ENCODE assay signal across 7 mouse cellular contexts in the genomic region with DNA sequence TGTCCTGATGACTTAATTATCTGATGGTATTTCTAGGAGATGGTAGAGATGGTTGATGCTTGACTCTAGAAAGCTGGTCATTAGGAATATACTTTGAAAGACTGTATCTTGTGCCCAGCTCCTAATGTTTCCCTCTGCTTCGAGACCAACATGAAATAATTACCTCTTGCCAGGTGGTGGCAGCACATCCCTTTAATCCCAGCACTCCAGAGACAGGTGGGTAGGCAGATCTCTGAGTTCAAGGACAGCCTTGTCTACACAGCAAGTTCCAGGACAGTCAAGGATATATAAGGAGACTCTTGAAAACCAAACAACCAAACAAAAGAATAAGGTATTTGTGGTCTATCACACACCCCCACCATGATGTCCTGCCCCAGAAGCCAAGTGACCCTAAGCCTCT. TPM values are rescaled to one million over a fixed set of nuclear protein-coding genes. Genes with fewer than 3 reads are reported as not detected.
DNase-seq lines count a peak whose midpoint lies in the region; ATAC-seq and TF ChIP-seq lines count a peak whose summit lies in the region.

No protein-coding gene starts in this region.

- no peaks in the 10 kb centered on the region for H3K27me3 ChIP-seq in G1E (ENCODE audit: insufficient read depth, low read length)
- no peaks in the 10 kb centered on the region for H3K27me3 ChIP-seq in small intestine, adult 2 months (ENCODE audit: control insufficient read depth, insufficient read depth, low read length)

- no peak overlapping the region for H3K4me3 ChIP-seq in layer of hippocampus, adult 2 months
- no peak overlapping the region for H3K4me3 ChIP-seq in G1E (ENCODE audit: low read depth, low read length)
- H3K4me3 ChIP-seq in small intestine, adult 2 months (ENCODE audit: low read depth, low read length): no peak overlapping the region

- peaks cover 13% of the 10 kb centered on the region for H3K4me1 ChIP-seq in G1E (ENCODE audit: insufficient read depth, low read depth, low read length)
- no peaks in the 10 kb centered on the region for H3K4me1 ChIP-seq in small intestine, adult 2 months (ENCODE audit: control insufficient read depth, insufficient read depth, insufficient read length, low read length)

- TF ChIP-seq CTCF in layer of hippocampus, adult 2 months (conservative IDR thresholded peaks at IDR 0.05): peak; percentile 66
- no peak for TF ChIP-seq CTCF in G1E (IDR thresholded peaks at IDR 0.05; ENCODE audit: low read depth, low read length)
- TF ChIP-seq CTCF in small intestine, adult 2 months (IDR thresholded peaks at IDR 0.05; ENCODE audit: extremely low read depth, insufficient read length, insufficient replicate concordance, low read depth, low read length): peak; percentile 19; the same call in 1 of the 2 replicates

- peak; percentile 43; the same call in 1 of the 2 replicates for ATAC-seq in G1E (ENCODE audit: extremely low read depth, insufficient number of reproducible peaks, low FRiP score, poor library complexity, severe bottlenecking)
- peak; percentile 48 for ATAC-seq in inflammation-experienced regulatory T-cells, adult 6 months

- DNase-seq in layer of hippocampus, adult 2 months (ENCODE audit: low spot score in 2 of 2): no peak
- DNase-seq in layer of hippocampus, adult 8-10 months (ENCODE audit: low spot score in 2 of 2): no peak
- DNase-seq in G1E (ENCODE audit: low spot score): no peak
- no peak for DNase-seq in urinary bladder, postnatal 10 days (ENCODE audit: low spot score)
- no peak for DNase-seq in cerebellum, adult 11-12 months

- H3K9me3 ChIP-seq in G1E (replicated peaks): no peaks in the 10 kb centered on the region

- TF ChIP-seq POLR2A in small intestine, adult 2 months (IDR thresholded peaks at IDR 0.05; ENCODE audit: low read depth, low read length): no peak

- WGBS in small intestine, adult 2 months: 47% methylated on average over 1 of the region's 1 CpGs

- H3K27ac ChIP-seq in layer of hippocampus, adult 2 months: no peak overlapping the region
- no peak overlapping the region for H3K27ac ChIP-seq in small intestine, adult 2 months (ENCODE audit: insufficient read depth, low read depth, low read length)

- peaks cover 57% of the 10 kb centered on the region for H3K36me3 ChIP-seq in G1E (replicated peaks)
- no peaks in the 10 kb centered on the region for H3K36me3 ChIP-seq in small intestine, adult 2 months (ENCODE audit: control insufficient read depth, insufficient read depth, low read length)

RNA-seq across cellular contexts. Expression of a gene that starts 17.2 kb away (rescaled TPM):
- 10 to 100 TPM; 37.2 to 50.4 TPM for total RNA-seq in layer of hippocampus, adult 2 months (2021)
- 10 to 100 TPM; 37.2 to 44.4 (median 40.6) TPM for total RNA-seq in layer of hippocampus, adult 8-10 months (2022)
- 192 and 210 TPM in 2 replicates for total RNA-seq in G1E (2014; fragmentation: Nextera tagmentation)
- total RNA-seq in G1E (2017): 161 and 166 TPM in 2 replicates
- 74.5 and 92.5 TPM in 2 replicates for polyA plus RNA-seq in G1E (2012)
- polyA plus RNA-seq in inflammation-experienced regulatory T-cells, adult 6 months (2017; shearing (Covaris generic)): 100 to 1,000 TPM in 2 of 3 experiments, 10 to 100 TPM in 1; 67.6 to 115 (median 110) TPM
- 2.4 and 4.6 TPM in 2 replicates for polyA plus RNA-seq in small intestine, adult 2 months (2012; rRNA removed)

RNA-seq across cellular contexts. Expression of a gene that starts 55.2 kb away (rescaled TPM):
- 10 to 100 TPM; 31.7 to 35.5 TPM for total RNA-seq in layer of hippocampus, adult 2 months (2021)
- 10 to 100 TPM; 27.8 to 35.1 (median 32.3) TPM for total RNA-seq in layer of hippocampus, adult 8-10 months (2022)
- total RNA-seq in G1E (2014; fragmentation: Nextera tagmentation) (132 and 147 TPM in 2 replicates), G1E (2017) (62.4 and 69.9 TPM in 2 replicates)
- 21.2 and 23.5 TPM in 2 replicates for polyA plus RNA-seq in G1E (2012)
- polyA plus RNA-seq in inflammation-experienced regulatory T-cells, adult 6 months (2017; shearing (Covaris generic)): 10 to 100 TPM; 34.3 to 48.4 (median 45.0) TPM
- 8.5 and 15.7 TPM in 2 replicates for polyA plus RNA-seq in small intestine, adult 2 months (2012; rRNA removed)

RNA-seq across cellular contexts. Expression of a gene that starts 55.3 kb away (rescaled TPM):
- 10 to 100 TPM; 11.6 to 21.2 TPM for total RNA-seq in layer of hippocampus, adult 2 months (2021)
- 10 to 100 TPM; 13.2 to 17.7 (median 15.5) TPM for total RNA-seq in layer of hippocampus, adult 8-10 months (2022)
- total RNA-seq in G1E (2014; fragmentation: Nextera tagmentation) (118 and 152 TPM in 2 replicates), G1E (2017) (58.9 and 70.8 TPM in 2 replicates)
- 0.76 and 1.3 TPM in 2 replicates for polyA plus RNA-seq in G1E (2012)
- 10 to 100 TPM; 38.3 to 57.7 (median 45.1) TPM for polyA plus RNA-seq in inflammation-experienced regulatory T-cells, adult 6 months (2017; shearing (Covaris generic))
- 1.5 and 2.3 TPM in 2 replicates for polyA plus RNA-seq in small intestine, adult 2 months (2012; rRNA removed)
